Mouse (Mus musculus): ENCODE results near the gene Zpr1. TPM values are rescaled to one million over a fixed set of nuclear protein-coding genes. Genes with fewer than 3 reads are reported as not detected.

Zpr1 gene
- polyA plus RNA-seq, 1 experiment from 2014 or later = 64.2 TPM

DNA sequence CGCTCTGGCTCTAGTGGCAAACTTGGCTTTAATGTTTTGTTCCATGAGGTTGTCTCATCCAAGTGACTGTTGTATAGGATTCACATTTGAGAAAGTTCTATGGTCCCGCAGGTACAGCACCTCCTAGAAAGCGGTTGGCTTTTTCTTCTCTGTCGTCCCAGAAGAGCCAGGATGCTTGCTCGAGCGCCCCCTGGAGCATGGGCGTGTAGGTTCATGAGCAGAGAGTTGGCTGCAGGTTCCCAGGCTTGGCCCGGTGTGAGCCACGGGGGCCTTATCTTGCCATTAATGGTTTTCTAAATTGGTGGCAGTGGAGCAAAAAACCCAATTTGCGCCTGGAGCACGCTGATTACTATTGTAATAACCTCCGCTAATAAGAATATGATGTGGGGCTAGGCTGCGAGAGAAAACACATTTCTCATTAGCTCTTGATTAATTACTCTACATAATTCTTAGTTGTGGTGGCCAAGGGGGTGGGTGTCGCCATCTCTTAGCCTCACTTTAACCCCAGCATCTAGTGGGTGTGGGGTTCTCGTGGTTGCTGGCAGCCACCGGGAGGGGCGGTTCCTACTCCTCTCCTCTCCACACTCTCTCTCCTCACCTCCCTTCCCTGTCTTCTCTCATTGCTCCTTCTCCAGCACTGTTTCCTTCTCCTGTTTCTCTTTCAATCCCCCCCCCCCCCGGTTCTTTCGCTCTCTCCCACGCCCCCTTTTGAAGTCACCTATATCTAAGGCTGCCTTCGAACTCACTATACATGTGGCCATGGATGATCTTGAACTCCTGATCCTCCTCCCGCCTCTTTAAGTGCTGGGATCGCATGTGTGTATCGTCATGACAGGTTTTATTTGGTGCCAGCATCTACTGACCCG, 55.1 kb downstream of the Zpr1 start:
- peaks cover 8% of the 10 kb centered on the region for H3K4me1 ChIP-seq (ENCODE audit: control insufficient read depth, insufficient read depth, low read length)
- H3K9ac ChIP-seq (ENCODE audit: low read length) = peak overlapping the region; percentile 79
- no peaks in the 10 kb centered on the region for H3K9me3 ChIP-seq (ENCODE audit: control insufficient read depth, low read length)
- H3K4me3 ChIP-seq (ENCODE audit: low read depth, low read length) = no peak overlapping the region
- WGBS = 59% methylated on average over 25 of the region's 25 CpGs
- H3K27me3 ChIP-seq (ENCODE audit: control insufficient read depth, insufficient read depth, low read length) = no peaks in the 10 kb centered on the region
- peak; percentile 45 for DNase-seq (ENCODE audit: low spot score)
- H3K4me2 ChIP-seq (ENCODE audit: low read depth, severe bottlenecking) = peak overlapping the region; percentile 70
- H3K27ac ChIP-seq (replicated peaks; ENCODE audit: low read depth, low read length) = no peak overlapping the region
- no peak for ATAC-seq (ENCODE audit: insufficient number of reproducible peaks, low FRiP score, low TSS enrichment, low read depth)
- no peaks in the 10 kb centered on the region for H3K36me3 ChIP-seq (ENCODE audit: control insufficient read depth, insufficient read depth, low read length)

GRCm38 (mm10) chr9:46328572-46329249, 55.8 kb downstream of the Zpr1 start:
- Histone ChIP-seq H3K4me2 (ENCODE audit: low read depth, severe bottlenecking) (peak overlapping the region; percentile 70), H3K27me3 (ENCODE audit: control insufficient read depth, insufficient read depth, low read length) (no peaks in the 10 kb centered on the region), H3K9ac (ENCODE audit: low read length) (peak overlapping the region; percentile 79), H3K4me3 (ENCODE audit: low read depth, low read length) (peak overlapping the region; percentile 26), H3K27ac (replicated peaks; ENCODE audit: low read depth, low read length) (peak overlapping the region; percentile 63), H3K36me3 (ENCODE audit: control insufficient read depth, insufficient read depth, low read length) (no peaks in the 10 kb centered on the region), H3K9me3 (ENCODE audit: control insufficient read depth, low read length) (no peaks in the 10 kb centered on the region), H3K4me1 (ENCODE audit: control insufficient read depth, insufficient read depth, low read length) (peaks cover 8% of the 10 kb centered on the region)
- DNase-seq (ENCODE audit: low spot score) (peak; percentile 80), ATAC-seq (ENCODE audit: insufficient number of reproducible peaks, low FRiP score, low TSS enrichment, low read depth) (no peak)
- WGBS = 3% methylated on average over 30 of the region's 30 CpGs

DNA sequence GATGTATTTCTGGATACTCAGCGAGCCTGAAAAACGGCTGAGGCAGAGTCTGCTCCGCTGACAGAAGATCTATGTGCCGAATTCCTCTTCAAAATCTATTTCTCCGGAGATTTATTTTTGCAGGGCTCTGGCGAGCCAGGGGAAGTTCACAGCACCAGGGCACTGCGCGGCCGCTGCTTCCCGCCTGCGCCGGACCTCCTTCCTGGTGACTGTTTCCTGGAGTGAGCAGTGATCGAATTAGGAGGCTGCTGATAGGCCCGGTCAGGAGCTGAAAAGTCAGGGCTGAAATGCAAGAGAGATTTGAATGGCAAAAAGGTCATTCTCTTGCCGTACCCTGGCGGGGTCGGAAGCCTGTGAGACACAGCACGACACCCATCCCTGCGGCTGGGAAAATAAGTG, 56.4 kb downstream of the Zpr1 start:
- H3K27ac ChIP-seq (replicated peaks; ENCODE audit: low read depth, low read length) = peak overlapping the region; percentile 63
- under 1% methylated on average over 19 of the region's 19 CpGs for WGBS
- peak; percentile 74 for DNase-seq (ENCODE audit: low spot score)

DNA sequence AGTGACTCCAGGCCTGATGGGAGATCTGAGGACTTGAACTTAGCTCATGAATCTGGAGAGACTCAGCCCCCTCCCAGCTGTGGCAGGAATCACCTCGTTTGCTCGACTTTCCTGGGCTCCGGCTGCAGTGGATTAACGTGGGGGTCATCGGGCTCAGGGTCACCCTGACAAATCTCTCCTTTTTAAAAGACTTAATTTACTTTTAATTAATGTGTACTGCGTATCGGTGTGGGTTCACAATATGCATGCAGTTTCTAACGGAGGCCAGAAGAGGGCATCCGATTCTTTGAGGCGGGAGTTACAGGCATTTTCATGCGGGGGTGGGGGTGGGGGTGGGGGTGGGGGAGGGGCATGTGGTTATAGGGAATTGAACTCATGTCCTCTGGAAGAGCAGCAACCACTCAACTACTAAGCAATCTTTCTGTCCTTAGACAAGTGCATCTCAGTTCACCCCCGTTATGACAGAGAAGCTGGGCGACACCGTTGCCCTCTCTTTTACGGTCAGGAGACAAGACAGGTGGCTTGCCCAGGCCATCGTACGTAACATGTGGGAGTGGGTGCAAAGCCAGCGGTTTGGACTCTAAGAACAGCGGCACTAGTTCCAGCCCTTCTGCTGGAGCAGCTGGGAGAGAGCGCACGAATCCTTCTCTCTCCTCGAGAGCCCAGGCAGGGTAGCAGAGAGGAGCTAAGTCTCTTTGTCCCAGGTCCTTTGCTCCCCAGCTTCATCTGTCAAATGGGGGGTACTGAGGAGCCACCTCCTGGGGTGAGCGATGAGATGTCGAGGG, 57.1 kb downstream of the Zpr1 start:
- H3K27me3 ChIP-seq (ENCODE audit: control insufficient read depth, insufficient read depth, low read length) = 0 out of 2 replicates have a peak, but pooled peaks cover 2% of the 10 kb centered on the region
- no peak overlapping the region for H3K9ac ChIP-seq (ENCODE audit: low read length)
- H3K4me3 ChIP-seq (ENCODE audit: low read depth, low read length) = no peak overlapping the region
- H3K36me3 ChIP-seq (ENCODE audit: control insufficient read depth, insufficient read depth, low read length) = no peaks in the 10 kb centered on the region
- no peak for DNase-seq (ENCODE audit: low spot score)
- peaks cover 11% of the 10 kb centered on the region for H3K4me1 ChIP-seq (ENCODE audit: control insufficient read depth, insufficient read depth, low read length)
- peak overlapping the region; percentile 70; the same call in 1 of the 2 replicates for H3K4me2 ChIP-seq (ENCODE audit: low read depth, severe bottlenecking)
- no peaks in the 10 kb centered on the region for H3K9me3 ChIP-seq (ENCODE audit: control insufficient read depth, low read length)
- no peak overlapping the region for H3K27ac ChIP-seq (replicated peaks; ENCODE audit: low read depth, low read length)
- 8% methylated on average over 24 of the region's 24 CpGs for WGBS
- no peak for ATAC-seq (ENCODE audit: insufficient number of reproducible peaks, low FRiP score, low TSS enrichment, low read depth)

More for the DNA sequence above, 56.4 kb downstream of the Zpr1 start:
- Histone ChIP-seq H3K9ac (ENCODE audit: low read length) (peak overlapping the region; percentile 79), H3K36me3 (ENCODE audit: control insufficient read depth, insufficient read depth, low read length) (no peaks in the 10 kb centered on the region), H3K4me3 (ENCODE audit: low read depth, low read length) (peak overlapping the region; percentile 26), H3K4me1 (ENCODE audit: control insufficient read depth, insufficient read depth, low read length) (peaks cover 8% of the 10 kb centered on the region), H3K9me3 (ENCODE audit: control insufficient read depth, low read length) (no peaks in the 10 kb centered on the region), H3K27me3 (ENCODE audit: control insufficient read depth, insufficient read depth, low read length) (no peaks in the 10 kb centered on the region), H3K4me2 (ENCODE audit: low read depth, severe bottlenecking) (peak overlapping the region; percentile 70)
- ATAC-seq (ENCODE audit: insufficient number of reproducible peaks, low FRiP score, low TSS enrichment, low read depth) = no peak

- no peaks in the 10 kb centered on the region for H3K36me3 ChIP-seq (ENCODE audit: control insufficient read depth, insufficient read depth, low read length)
- no peak for ATAC-seq (ENCODE audit: insufficient number of reproducible peaks, low FRiP score, low TSS enrichment, low read depth)
- peaks cover 11% of the 10 kb centered on the region for H3K4me1 ChIP-seq (ENCODE audit: control insufficient read depth, insufficient read depth, low read length)
- no peaks in the 10 kb centered on the region for H3K9me3 ChIP-seq (ENCODE audit: control insufficient read depth, low read length)
- H3K4me2 ChIP-seq (ENCODE audit: low read depth, severe bottlenecking) = no peak overlapping the region
- WGBS = 44% methylated on average over 6 of the region's 6 CpGs
- 0 out of 2 replicates have a peak, but pooled peaks cover 2% of the 10 kb centered on the region for H3K27me3 ChIP-seq (ENCODE audit: control insufficient read depth, insufficient read depth, low read length)
- no peak overlapping the region for H3K9ac ChIP-seq (ENCODE audit: low read length)
- DNase-seq (ENCODE audit: low spot score) = no peak
- H3K4me3 ChIP-seq (ENCODE audit: low read depth, low read length) = no peak overlapping the region
- H3K27ac ChIP-seq (replicated peaks; ENCODE audit: low read depth, low read length) = no peak overlapping the region
Measured at GRCm38 (mm10) chr9:46330586-46330895, 57.7 kb downstream of the Zpr1 start.

DNA sequence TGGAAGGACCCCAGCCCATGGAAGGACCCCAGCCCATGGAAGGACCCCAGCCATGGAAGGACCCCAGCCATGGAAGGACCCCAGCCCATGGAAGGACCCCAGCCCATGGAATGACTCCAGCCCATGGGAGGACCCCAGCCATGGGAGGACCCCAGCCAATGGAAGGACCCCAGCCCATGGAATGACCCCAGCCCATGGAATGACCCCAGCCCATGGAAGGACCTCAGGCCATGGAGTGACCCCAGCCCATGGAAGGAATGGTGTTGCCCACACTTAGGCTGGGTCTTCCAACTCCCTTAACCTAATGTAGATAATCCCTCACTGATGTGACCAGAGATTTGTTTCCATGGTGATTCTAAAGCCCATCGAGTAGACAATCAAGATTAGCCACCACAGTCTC, 58.4 kb downstream of the Zpr1 start:
- H3K4me1 ChIP-seq (ENCODE audit: control insufficient read depth, insufficient read depth, low read length) = peaks cover 11% of the 10 kb centered on the region
- DNase-seq (ENCODE audit: low spot score) (no peak), ATAC-seq (ENCODE audit: insufficient number of reproducible peaks, low FRiP score, low TSS enrichment, low read depth) (no peak)
- H3K27me3 ChIP-seq (ENCODE audit: control insufficient read depth, insufficient read depth, low read length) = 0 out of 2 replicates have a peak, but pooled peaks cover 2% of the 10 kb centered on the region
- H3K9me3 ChIP-seq (ENCODE audit: control insufficient read depth, low read length) = no peaks in the 10 kb centered on the region
- H3K36me3 ChIP-seq (ENCODE audit: control insufficient read depth, insufficient read depth, low read length) = no peaks in the 10 kb centered on the region
- no peak overlapping the region for H3K4me2 ChIP-seq (ENCODE audit: low read depth, severe bottlenecking)
- WGBS = 87% methylated on average over 1 of the region's 1 CpGs
- no peak overlapping the region for H3K9ac ChIP-seq (ENCODE audit: low read length)
- no peak overlapping the region for H3K4me3 ChIP-seq (ENCODE audit: low read depth, low read length)
- no peak overlapping the region for H3K27ac ChIP-seq (replicated peaks; ENCODE audit: low read depth, low read length)

Other genes starting within 250 kb of the Zpr1 start
- gene Apoa1, start 44.5 kb upstream of the Zpr1 start, polyA plus RNA-seq (2014; fragmentation: Nextera tagmentation; extraction: Ambion mirVana) = 1.5 and 2.9 TPM in 2 replicates
- gene Apoc3, start 37.4 kb upstream of the Zpr1 start, polyA plus RNA-seq (2014; fragmentation: Nextera tagmentation; extraction: Ambion mirVana) = not detected in 2 replicates
- not detected in 2 replicates for gene Apoa4, start 32.4 kb upstream of the Zpr1 start, polyA plus RNA-seq (2014; fragmentation: Nextera tagmentation; extraction: Ambion mirVana)
- gene Apoa5, start 4.4 kb upstream of the Zpr1 start, polyA plus RNA-seq (2014; fragmentation: Nextera tagmentation; extraction: Ambion mirVana) = 0.08 TPM in 1 of 2 replicates, not detected in the other
- gene Bud13, start 9.9 kb downstream of the Zpr1 start, polyA plus RNA-seq (2014; fragmentation: Nextera tagmentation; extraction: Ambion mirVana) = 37.9 and 38.9 TPM in 2 replicates
- gene 4931429L15Rik, start 46.9 kb downstream of the Zpr1 start, polyA plus RNA-seq (2014; fragmentation: Nextera tagmentation; extraction: Ambion mirVana) = 0.08 TPM in 1 of 2 replicates, not detected in the other

Measured in limb, embryonic 11.5 days (tissue).